Mouse (Mus musculus): Measurements from ENCODE around the gene Kctd5.

Kctd5 gene

DNA sequence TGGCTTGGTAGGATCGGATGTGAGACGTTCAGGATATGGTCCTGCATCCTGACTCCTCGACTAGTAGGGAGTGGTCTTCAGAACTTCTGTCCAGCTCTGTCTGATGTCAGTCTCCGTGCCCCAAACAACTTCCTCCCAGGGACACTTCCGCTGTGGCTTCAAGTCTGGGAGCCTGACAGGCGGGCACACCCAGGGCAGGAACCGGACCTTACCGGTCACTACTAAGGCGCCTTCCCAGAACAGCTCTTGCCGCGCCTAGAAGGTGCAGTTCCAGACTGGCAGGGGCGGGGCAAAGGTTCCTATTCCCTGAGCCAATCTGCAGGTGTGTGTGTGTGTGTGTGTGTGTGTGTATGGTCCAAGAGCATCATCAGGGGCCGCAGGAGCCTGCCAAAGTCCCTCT is 35.9 kb downstream of the Kctd5 start:
- DNase-seq (ENCODE audit: inconsistent ontology term): no peak

DNA sequence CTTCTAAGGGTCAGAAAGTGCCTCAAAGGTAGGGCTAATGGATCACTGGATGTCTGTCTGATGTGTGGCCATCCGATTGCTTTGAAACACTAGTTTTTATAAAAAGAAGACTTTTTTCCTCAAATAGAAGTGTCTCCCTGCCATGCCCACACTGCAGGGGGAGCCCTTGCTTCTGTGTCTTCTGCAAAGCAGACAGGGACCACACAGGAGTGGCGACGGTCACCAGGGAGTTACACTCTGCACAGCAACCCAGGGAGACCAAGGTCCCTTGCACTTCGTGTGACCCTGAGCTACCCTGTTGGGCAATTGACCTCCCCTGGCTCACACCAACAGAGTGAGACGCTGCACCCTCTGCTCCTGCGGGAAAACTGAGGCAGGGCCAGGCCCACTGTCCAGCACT is 36.3 kb downstream of the Kctd5 start:
- DNase-seq (ENCODE audit: inconsistent ontology term): no peak

DNA sequence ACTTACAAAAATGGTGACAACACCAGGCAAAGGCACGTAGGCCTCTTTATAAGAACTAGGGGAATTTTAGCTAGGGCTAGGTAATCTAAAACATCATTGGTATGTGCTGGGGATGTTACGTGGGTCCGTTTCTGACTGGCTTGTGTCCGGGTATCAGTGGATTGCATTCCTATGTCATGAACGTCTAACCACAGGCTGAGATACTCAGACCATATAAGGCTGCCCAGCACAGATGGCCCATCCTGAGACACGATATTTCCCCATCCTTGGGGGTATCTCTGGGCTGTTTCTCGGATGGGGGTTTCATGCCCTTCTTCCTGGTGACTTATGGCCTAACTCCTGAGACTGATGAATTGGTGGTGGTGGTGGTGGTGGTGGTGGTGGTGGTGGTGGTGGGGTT is 38.2 kb downstream of the Kctd5 start:
- DNase-seq (ENCODE audit: inconsistent ontology term): peak; percentile 83

DNA sequence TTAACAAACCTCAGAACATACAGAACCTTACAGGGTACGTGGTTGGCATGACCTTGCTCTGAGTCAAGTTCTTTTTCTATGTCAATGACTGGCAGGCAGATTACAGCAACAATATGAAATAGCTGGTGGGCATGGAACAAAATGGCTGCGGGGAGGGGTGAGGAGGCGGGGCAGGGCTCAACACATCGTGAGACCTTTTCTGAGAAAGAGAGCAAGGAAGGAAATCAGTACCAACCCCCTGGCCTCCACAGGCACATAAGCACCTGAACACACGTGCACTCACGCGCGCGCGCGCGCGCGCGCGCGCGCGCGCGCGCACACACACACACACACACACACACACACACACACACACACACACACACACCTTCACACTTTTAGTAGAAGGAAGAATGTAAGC is 42.7 kb downstream of the Kctd5 start:
- DNase-seq (ENCODE audit: inconsistent ontology term): no peak

DNA sequence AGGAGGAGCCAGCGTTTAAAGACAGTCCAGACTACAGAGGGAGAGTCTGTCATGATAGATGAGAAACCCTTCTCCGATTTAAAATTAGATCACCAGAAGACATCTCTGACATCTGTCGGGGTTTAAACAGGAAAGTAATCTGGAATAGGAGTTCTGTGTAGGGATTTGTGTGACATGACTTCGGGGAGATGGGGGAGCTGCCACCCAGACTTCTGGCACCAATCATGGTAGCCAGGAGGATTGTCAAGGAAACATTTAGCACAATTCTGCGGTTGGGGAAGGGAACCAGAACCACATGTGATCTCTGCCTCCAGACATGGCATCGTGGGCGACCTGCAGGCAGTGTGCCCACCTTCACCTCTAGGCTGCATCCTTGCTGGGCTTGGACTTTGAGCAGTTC is 43.8 kb downstream of the Kctd5 start:
- DNase-seq (ENCODE audit: inconsistent ontology term): no peak

DNA sequence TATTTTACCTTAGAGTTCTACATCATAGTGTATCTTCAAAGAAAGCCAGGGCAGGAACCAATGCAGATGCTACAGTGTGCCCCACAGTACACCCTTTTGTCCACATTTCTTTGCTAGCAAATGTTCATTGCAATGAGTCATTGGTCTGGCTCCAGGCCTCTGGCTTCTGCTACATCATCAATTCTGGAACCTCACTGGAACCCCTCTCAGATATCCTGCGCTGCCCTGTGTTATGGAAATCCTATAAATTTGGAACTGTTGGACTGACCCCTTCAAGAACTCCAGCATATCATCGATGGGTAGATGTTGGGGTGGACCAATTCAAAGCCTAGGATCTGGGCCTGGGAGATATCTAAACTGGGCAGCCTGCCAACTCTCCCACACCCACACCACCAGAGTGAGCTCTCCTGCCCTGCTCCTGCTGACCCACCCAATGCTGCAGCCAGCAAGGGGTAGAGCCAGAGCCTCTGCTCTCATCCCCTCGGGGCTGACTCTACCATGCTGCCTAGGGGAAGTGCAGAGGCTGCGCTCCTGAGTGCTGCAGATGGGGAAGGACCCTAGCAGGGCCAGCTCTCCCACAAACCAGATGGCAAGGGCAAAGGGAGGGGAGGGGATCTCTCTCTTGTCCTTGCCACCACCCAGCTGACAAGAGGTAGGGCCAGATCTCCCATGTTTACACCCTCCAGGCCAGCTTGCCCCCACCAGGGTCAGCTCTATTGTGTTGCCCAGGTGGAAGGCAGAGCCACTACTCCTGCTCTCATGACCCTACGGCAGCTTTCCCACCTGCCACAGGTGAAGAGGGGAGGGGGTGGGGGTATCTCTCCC is 51.7 kb downstream of the Kctd5 start:
- peak; percentile 62 for DNase-seq (ENCODE audit: inconsistent ontology term)

DNA sequence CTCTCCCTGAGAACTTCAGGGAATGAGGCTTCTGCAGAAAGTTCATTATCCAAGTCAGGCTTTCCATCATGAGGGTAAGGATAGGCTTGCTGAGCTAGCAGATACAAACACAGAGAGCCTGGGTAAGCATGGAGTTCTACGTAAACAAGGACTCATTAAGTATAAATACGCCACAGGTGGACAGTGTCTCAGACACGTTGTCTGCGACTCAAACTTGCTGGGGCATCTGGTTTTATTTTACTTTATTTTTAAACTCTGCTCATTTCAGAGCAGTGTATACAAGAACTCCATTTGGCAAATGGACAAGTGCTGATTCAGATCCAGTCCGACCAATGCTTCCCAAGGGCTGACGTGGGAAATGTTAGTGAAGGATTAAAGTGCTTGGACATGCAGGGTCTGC is 52.6 kb downstream of the Kctd5 start:
- DNase-seq (ENCODE audit: inconsistent ontology term): no peak

DNA sequence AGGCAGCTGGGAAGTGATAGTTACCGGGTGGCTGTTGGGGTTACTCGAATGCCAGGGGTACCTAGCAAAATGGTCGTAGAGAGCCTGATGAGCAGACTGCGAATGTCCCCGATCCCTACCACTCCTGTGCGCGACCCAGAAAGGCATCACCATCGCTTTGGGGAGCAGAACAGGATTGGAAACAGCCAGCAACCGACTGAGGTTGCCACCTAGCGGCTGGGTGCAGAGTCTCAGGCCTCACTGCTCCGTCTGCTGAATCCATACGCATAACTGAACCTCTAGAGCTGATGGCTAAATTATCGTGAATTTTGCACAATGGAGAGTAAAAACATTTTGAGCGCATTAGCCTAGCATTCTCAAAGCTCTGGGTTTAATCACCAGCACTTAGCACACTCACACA is 57.6 kb downstream of the Kctd5 start:
- DNase-seq (ENCODE audit: inconsistent ontology term): no peak

DNA sequence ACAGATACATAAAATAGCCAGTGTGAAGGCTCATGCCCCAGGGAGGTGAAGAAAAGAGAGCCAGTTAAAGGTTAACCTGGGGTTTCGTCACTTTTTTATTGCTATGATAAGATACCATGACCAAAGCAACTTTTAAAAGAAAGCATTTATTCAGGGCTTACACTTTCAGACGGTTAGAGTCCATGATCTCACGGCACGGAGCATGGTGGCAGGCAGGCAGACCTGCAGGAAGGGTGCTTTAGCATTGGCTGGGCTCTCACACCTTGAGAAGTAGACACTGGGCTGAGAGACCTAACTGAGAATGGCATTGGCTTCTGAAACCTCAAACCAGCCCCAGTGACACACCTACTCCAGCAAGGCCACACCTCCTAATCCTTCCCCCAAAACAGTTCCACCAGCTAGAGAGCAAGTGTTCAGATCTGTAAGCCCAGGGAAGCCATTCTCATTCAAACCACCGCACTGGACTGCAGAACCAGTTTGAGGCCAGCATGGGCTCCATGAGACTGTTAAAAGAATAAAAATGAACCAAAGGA is 58.8 kb downstream of the Kctd5 start:
- DNase-seq (ENCODE audit: inconsistent ontology term): no peak

DNA sequence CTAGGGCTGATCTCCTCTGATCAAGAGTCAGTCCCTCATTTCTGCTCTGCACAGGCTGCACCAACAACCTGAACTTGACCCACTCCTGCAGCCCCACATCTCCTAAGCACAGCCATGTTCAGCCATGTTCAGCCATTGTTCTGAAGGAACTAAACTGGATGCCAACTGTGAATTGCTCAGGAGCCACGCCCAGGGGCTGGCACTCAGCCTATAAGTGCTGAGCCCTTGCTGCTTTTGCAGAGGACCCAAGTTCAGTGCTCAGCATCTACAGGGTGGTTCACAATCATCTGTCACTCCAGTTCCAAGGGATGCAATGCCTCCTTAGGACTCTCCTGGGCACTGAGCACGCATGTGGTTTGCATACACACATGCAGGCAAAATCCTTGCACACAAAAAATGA is 60.4 kb downstream of the Kctd5 start:
- no peak for DNase-seq (ENCODE audit: inconsistent ontology term)

DNA sequence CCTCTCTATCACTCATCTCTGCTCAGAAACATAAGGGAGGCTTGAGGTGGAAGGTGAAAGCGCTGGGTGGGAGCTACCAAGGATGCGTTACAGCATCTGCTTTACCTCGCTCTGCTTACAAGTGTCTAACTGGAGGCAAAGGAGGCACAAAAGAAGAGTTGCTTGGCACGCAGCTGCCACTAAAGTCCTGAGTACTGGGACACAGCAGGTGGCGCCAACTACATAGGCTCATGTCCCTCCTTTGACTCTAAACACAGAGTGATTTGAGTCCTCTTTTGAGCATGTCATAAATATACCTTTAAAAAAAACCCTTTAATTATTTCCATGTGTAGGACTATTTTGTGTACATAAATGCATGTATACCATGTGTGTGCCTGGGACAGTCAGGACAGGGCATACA is 63.7 kb downstream of the Kctd5 start:
- no peak for DNase-seq (ENCODE audit: inconsistent ontology term)

DNA sequence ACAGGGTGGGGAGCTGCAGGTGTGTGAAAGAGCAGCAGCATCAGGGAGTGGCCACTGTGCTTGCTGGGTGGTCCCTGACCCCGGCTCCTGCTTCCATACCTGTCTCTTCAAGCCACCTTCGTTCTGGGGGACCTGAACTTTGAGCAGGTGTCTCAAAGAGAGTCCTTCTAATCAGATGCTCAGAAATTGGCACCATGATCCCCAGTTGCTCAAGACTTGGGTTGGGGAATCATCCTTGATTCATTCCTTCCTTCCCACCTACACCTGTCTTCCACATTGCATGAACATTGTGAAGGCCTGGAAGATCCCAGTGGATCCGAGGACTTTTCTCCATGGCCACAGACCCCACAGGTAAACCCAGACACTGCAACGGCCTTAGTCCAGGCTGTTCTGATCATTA is 65.2 kb downstream of the Kctd5 start:
- no peak for DNase-seq (ENCODE audit: inconsistent ontology term)

DNA sequence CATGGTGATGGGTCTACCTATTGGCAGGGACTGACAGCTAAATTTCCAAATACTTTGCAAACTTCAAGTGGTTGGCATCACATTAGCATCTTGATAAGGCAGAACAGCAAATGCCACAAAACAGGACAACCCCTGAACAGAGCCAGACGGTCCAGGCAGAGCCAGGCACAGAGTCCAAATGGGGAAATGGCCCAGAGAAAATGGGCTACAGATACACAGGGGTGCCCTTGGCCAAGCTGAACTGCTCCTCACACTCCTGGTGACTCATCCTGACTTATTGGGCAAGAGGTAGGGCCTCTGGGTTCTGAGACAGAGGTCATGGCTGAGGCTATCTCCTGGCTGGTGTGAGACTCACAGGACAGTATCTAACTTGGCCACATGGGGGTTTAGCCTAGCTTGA is 65.9 kb downstream of the Kctd5 start:
- DNase-seq (ENCODE audit: inconsistent ontology term): peak; percentile 39

DNA sequence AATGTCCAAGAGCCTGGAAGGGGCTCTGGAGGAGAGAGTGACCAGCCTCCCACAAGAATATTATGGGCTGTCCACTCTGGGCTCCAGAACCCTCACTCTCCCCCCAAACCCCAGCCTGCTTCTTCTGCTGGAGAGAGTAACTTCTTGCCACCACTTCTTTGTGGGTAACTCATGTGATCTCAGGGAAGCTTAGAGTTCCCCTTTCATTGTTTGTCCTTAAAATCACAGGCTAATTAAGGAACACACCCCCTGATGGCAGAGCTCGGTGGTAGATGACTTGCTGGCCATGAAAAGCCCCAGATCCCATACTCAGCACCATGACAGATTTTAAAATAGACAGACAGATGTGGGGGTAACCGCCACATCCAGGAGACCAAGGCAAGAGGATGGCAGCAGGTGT is 66.4 kb downstream of the Kctd5 start:
- no peak for DNase-seq (ENCODE audit: inconsistent ontology term)

DNA sequence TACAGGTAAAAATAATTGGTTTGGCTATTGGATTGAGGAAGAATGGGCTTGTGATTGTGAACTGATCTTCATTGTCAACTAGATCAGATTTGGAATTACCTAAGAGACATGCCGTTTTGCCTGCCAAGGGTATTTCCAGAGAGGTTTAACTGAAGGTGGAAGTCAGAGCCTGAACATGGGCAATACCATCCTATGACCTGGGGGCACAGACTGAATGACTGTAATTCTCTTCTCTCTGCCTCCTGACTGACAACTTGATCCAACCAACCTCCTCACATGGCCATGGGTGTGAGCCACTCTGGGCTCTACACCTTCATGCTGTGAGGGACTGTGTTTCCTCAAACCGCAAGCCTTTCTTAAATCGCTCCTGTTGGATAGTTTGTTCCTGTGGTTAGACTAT is 68.2 kb downstream of the Kctd5 start:
- no peak for DNase-seq (ENCODE audit: inconsistent ontology term)

DNA sequence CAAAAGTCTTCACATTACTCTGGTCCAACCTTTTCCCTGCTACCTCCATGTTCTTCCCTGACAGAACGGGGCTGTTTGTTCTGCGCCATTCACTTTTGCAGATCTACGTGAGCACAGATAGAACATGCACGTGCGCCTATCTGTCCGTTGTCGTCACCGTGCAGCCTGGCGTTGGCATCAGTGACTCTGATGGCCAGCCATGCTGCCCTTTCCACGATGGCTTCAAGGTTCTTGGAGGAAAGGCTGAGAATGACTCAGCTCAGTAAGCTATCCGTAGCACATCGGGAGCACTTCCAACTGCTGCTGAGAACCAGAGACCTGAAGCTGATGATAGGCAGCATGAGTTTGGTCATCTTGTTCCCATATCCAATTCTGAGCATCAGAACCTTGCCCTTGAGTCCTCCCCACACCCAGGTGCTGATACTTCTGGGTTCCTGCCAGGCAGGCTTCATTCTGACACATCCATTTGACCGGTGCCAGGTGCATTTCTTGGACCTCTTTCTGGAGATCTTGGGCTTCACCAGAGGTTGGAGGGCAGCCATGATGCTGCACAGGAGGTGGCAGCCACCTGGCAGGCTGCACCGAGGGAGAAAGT is 69.1 kb downstream of the Kctd5 start:
- DNase-seq (ENCODE audit: inconsistent ontology term): no peak

DNA sequence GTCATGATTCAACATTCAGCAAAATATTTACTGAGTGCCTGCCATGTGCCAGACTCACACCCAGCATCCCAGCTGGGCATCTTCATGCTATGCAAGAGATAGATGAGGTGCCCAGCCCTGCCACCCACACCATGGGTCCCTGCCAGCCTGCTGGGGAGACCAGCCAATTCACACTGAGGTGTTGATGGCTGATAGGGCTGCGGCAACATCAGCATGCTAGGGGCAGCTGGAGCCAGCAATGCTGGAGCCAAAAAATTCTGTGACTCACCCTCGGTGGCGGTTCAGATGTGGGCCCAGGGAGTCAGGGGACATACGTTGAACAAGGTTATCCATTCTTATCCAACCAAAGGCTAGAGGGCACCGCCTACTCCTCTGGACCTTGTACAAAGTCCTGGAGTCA is 72.9 kb downstream of the Kctd5 start:
- peak; percentile 92 for DNase-seq (ENCODE audit: inconsistent ontology term)

DNA sequence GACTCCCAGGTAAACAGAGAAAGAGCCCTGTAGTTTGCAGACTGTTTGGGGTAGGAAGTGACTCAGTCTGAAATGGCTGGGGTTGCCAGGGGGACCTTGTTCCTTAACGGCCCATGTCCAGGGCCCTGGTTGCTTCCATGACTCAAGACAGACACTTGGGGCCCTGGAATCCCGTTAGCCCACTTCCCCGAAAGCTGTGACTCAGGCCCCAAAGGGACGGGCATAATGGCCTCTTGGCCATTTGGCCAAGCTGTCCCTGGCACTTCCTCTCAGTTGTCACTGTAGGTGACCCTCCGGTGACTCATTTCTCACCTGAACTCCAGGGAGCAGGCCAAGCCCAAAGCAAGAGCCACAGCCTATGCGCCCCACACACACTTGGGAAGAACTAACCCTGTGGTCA is 74.9 kb downstream of the Kctd5 start:
- peak; percentile 49 for DNase-seq (ENCODE audit: inconsistent ontology term)

DNA sequence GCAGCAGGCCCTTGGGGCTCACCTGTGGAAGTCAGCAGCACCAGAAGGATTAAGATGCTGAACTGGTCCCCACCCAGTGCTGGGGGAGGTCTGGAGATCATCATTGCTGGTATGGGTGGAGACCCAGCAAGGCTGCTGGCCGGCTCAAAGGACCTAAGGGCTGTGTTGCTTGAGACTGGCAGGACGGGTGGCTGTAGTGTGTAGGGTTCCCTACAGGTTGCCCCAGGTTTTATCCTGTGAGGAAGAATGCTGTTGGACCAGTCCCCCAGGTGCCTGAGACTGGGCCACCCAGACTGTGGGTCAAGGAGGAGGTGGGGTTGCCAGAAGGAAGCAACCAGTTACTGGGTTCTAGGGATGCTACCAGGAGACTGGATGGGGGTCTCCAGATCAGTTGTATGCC is 75.4 kb downstream of the Kctd5 start, which contains the start of gene Prss22:
Prss22 (minus strand) TSS at position 200 of the 400 bp plus-strand sequence.
- no peak for DNase-seq (ENCODE audit: inconsistent ontology term)
